Mouse (Mus musculus): ENCODE measurements around the gene Gria1. TPM values are rescaled to one million over a fixed set of nuclear protein-coding genes. Genes with fewer than 3 reads are reported as not detected.

Gene Gria1
- polyA plus RNA-seq, 1 experiment from 2014 or later: 1.2 TPM

DNA sequence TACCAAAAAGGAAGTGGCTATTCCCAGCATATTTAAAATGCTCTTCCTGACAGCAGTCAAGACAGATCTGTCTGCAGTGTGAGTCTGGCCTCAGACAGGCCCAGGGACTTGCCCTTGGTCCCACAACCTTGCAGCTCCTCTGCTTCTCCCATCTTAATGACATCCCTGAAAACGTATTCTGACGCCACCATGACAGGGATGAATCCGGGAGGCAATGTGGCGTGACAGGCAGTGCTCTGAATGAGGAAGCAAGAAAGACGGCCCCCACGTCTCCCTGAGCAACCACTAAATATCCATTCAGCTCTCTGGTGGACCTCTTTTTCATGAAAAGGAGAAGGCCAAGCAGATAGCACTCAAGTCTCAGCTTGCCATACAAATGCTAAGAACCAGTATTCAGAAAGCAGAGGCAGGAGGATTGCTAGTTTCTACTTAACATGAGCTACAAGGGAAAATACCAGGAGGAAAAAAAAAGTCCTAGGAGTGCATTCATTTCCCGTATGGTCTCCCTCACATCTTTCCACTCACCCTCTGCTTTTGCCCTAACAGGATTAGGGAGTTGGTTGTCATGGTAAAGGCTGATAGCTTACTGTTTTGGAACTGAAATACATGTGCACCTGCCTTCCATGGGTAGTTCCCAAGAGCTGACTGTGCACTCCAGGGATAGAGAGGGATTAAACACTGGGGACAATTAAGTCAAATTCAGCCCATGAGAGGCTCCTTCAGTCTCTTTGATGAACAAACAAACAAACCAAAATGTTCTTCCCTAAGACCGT lies 211.8 kb downstream of the Gria1 start:
- no peaks in the 10 kb centered on the region for H3K36me3 ChIP-seq (replicated peaks; ENCODE audit: control insufficient read depth, insufficient read depth, low read depth, low read length)
- H3K9ac ChIP-seq (replicated peaks; ENCODE audit: low read length): no peak overlapping the region
- no peak overlapping the region for H3K27ac ChIP-seq (replicated peaks; ENCODE audit: low read depth, low read length)
- no peaks in the 10 kb centered on the region for H3K27me3 ChIP-seq (ENCODE audit: control insufficient read depth, insufficient read depth, low read length)
- H3K4me1 ChIP-seq (ENCODE audit: control insufficient read depth, insufficient read depth, low read length): no peaks in the 10 kb centered on the region
- no peak overlapping the region for H3K4me2 ChIP-seq (ENCODE audit: low read depth, low read length)
- no peak overlapping the region for H3K4me3 ChIP-seq (ENCODE audit: low read depth, low read length)
- no peak for ATAC-seq (replicated peaks; ENCODE audit: insufficient number of reproducible peaks, low FRiP score, low TSS enrichment, low read depth)
- WGBS: 61% methylated on average over 8 of the region's 8 CpGs
- H3K9me3 ChIP-seq (replicated peaks; ENCODE audit: control insufficient read depth, low read length): no peaks in the 10 kb centered on the region
- no peak for DNase-seq (ENCODE audit: low spot score)

DNA sequence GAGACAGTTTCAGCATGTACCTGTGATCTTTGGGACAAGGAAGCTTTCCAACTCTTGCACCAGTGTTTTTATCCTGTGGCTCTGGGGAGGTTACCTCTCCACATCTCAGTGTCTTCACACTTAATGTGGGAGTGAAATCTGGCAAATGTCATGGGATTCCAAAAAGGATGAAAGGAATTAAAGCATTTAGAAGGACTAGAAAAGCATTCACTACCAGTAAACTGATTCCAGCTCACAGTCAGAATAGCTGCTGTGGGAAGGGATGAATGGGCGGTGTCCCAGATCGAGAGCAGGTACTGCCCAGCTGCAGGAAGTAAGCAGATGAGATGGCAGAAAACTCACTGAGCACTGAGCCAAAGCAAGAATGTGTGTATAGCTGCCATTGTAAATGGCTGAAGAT lies 224.3 kb downstream of the Gria1 start:
- Histone ChIP-seq H3K9me3 (replicated peaks; ENCODE audit: control insufficient read depth, low read length) (no peaks in the 10 kb centered on the region), H3K4me1 (ENCODE audit: control insufficient read depth, insufficient read depth, low read length) (peaks cover 3% of the 10 kb centered on the region), H3K27ac (replicated peaks; ENCODE audit: low read depth, low read length) (no peak overlapping the region), H3K36me3 (replicated peaks; ENCODE audit: control insufficient read depth, insufficient read depth, low read depth, low read length) (no peaks in the 10 kb centered on the region), H3K27me3 (ENCODE audit: control insufficient read depth, insufficient read depth, low read length) (no peaks in the 10 kb centered on the region), H3K9ac (replicated peaks; ENCODE audit: low read length) (no peak overlapping the region), H3K4me2 (ENCODE audit: low read depth, low read length) (no peak overlapping the region), H3K4me3 (ENCODE audit: low read depth, low read length) (no peak overlapping the region)
- no peak for ATAC-seq (replicated peaks; ENCODE audit: insufficient number of reproducible peaks, low FRiP score, low TSS enrichment, low read depth)
- no peak for DNase-seq (ENCODE audit: low spot score)
- WGBS: 82% methylated on average over 2 of the region's 2 CpGs

DNA sequence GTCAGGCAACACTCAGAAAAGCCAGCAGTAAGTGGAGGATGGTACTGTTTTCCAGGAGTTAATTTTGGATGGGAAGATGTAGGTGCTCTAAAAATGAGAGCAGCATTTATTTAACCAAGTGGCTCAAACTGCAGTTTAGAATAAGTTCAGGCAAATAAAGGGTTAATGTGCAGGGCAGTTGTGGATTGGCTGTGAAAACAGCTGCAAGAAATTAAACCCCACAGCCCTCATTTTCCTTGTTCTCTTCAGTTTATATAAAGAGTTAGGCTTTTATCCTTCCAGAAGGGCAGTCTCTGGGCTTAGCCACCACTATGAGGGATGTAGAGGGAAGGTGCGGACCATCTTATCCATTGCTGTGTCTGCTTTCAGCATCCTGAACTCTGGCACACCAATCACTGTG lies 225.2 kb downstream of the Gria1 start:
- DNase-seq (ENCODE audit: low spot score) (peak; percentile 75), ATAC-seq (replicated peaks; ENCODE audit: insufficient number of reproducible peaks, low FRiP score, low TSS enrichment, low read depth) (no peak)
- peak overlapping the region; percentile 27 for H3K4me2 ChIP-seq (ENCODE audit: low read depth, low read length)
- H3K4me3 ChIP-seq (ENCODE audit: low read depth, low read length): no peak overlapping the region
- H3K4me1 ChIP-seq (ENCODE audit: control insufficient read depth, insufficient read depth, low read length): peaks cover 3% of the 10 kb centered on the region
- H3K27me3 ChIP-seq (ENCODE audit: control insufficient read depth, insufficient read depth, low read length): no peaks in the 10 kb centered on the region
- WGBS: 42% methylated on average over 1 of the region's 1 CpGs
- no peak overlapping the region; the same call in 1 of the 2 replicates for H3K27ac ChIP-seq (replicated peaks; ENCODE audit: low read depth, low read length)
- no peaks in the 10 kb centered on the region for H3K9me3 ChIP-seq (replicated peaks; ENCODE audit: control insufficient read depth, low read length)
- H3K9ac ChIP-seq (replicated peaks; ENCODE audit: low read length): 0 out of 2 replicates have a peak overlapping the region, but pooled peaks have one; percentile 18
- no peaks in the 10 kb centered on the region for H3K36me3 ChIP-seq (replicated peaks; ENCODE audit: control insufficient read depth, insufficient read depth, low read depth, low read length)

DNA sequence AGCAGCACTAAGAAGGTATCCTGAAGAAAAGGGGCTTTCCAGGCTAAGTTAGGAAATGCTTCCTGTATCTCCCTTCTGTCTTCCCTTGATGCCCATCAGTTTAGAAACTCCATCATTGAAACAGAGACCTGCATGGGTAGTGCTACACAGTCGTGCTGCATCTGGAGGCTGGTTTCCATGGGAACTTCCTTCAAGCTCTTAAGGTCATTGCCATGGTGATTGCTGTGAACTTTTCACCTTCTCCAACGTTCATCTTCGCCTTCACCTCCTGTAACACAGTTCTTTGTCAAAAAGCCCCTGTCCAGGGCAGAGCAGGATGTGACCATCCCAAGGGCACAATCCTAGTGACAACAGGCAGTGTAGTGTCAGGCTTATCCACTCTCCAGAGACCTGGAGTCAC lies 228.6 kb downstream of the Gria1 start:
- WGBS: 13% methylated on average over 3 of the region's 3 CpGs
- H3K27ac ChIP-seq (replicated peaks; ENCODE audit: low read depth, low read length): no peak overlapping the region
- H3K9me3 ChIP-seq (replicated peaks; ENCODE audit: control insufficient read depth, low read length): no peaks in the 10 kb centered on the region
- ATAC-seq (replicated peaks; ENCODE audit: insufficient number of reproducible peaks, low FRiP score, low TSS enrichment, low read depth) (no peak), DNase-seq (ENCODE audit: low spot score) (peak; percentile 53)
- no peak overlapping the region for H3K4me2 ChIP-seq (ENCODE audit: low read depth, low read length)
- no peak overlapping the region for H3K9ac ChIP-seq (replicated peaks; ENCODE audit: low read length)
- H3K27me3 ChIP-seq (ENCODE audit: control insufficient read depth, insufficient read depth, low read length): no peaks in the 10 kb centered on the region
- H3K36me3 ChIP-seq (replicated peaks; ENCODE audit: control insufficient read depth, insufficient read depth, low read depth, low read length): no peaks in the 10 kb centered on the region
- H3K4me1 ChIP-seq (ENCODE audit: control insufficient read depth, insufficient read depth, low read length): peaks cover 3% of the 10 kb centered on the region
- no peak overlapping the region for H3K4me3 ChIP-seq (ENCODE audit: low read depth, low read length)

DNA sequence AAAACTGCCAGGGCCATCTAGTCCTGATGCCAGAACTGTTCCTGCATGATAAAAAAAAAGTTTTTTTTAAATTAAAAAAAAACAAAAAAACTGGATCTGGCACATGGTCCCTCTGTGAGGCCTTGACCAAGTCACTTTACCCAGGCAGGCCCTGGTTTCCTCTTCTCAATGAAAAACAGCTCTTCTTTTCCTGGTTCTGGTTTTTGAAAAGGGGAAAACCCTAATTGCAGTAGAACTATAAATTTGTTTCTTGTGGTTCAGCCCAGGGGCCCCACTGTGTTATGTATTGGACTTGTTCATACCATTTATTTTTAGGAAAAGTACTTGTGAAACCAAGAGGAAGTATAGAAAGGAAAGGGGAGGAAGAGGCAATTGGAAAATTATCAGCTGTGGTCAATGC lies 232.6 kb downstream of the Gria1 start:
- DNase-seq (ENCODE audit: low spot score) (no peak), ATAC-seq (replicated peaks; ENCODE audit: insufficient number of reproducible peaks, low FRiP score, low TSS enrichment, low read depth) (no peak)
- Histone ChIP-seq H3K27me3 (ENCODE audit: control insufficient read depth, insufficient read depth, low read length) (no peaks in the 10 kb centered on the region), H3K27ac (replicated peaks; ENCODE audit: low read depth, low read length) (no peak overlapping the region), H3K4me3 (ENCODE audit: low read depth, low read length) (no peak overlapping the region), H3K9ac (replicated peaks; ENCODE audit: low read length) (no peak overlapping the region), H3K4me1 (ENCODE audit: control insufficient read depth, insufficient read depth, low read length) (no peaks in the 10 kb centered on the region), H3K36me3 (replicated peaks; ENCODE audit: control insufficient read depth, insufficient read depth, low read depth, low read length) (no peaks in the 10 kb centered on the region), H3K9me3 (replicated peaks; ENCODE audit: control insufficient read depth, low read length) (no peaks in the 10 kb centered on the region), H3K4me2 (ENCODE audit: low read depth, low read length) (no peak overlapping the region)

DNA sequence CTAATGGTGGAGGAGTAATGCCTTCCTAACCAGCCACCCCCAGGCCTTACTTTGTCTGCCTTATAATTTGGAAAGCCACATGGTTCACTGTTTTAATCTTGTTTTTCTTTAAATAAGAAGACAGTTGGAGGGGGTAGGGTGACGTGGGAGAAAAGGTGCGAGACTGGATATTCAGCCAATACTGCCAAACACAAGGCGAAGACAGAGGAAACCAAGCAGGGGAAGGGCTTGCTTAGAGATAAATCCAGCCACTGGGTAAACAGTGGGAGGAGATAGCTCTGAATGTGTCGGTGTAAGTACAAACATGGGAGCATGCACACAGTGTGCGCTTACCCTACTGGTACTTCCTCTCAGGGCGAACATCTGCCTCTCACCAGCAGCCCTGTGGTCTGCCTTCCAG lies 233.4 kb downstream of the Gria1 start:
- Histone ChIP-seq H3K36me3 (replicated peaks; ENCODE audit: control insufficient read depth, insufficient read depth, low read depth, low read length) (no peaks in the 10 kb centered on the region), H3K4me3 (ENCODE audit: low read depth, low read length) (no peak overlapping the region), H3K9ac (replicated peaks; ENCODE audit: low read length) (no peak overlapping the region), H3K4me1 (ENCODE audit: control insufficient read depth, insufficient read depth, low read length) (no peaks in the 10 kb centered on the region), H3K4me2 (ENCODE audit: low read depth, low read length) (no peak overlapping the region), H3K27ac (replicated peaks; ENCODE audit: low read depth, low read length) (no peak overlapping the region), H3K27me3 (ENCODE audit: control insufficient read depth, insufficient read depth, low read length) (no peaks in the 10 kb centered on the region), H3K9me3 (replicated peaks; ENCODE audit: control insufficient read depth, low read length) (no peaks in the 10 kb centered on the region)
- ATAC-seq (replicated peaks; ENCODE audit: insufficient number of reproducible peaks, low FRiP score, low TSS enrichment, low read depth): no peak
- 79% methylated on average over 6 of the region's 6 CpGs for WGBS
- no peak for DNase-seq (ENCODE audit: low spot score)

DNA sequence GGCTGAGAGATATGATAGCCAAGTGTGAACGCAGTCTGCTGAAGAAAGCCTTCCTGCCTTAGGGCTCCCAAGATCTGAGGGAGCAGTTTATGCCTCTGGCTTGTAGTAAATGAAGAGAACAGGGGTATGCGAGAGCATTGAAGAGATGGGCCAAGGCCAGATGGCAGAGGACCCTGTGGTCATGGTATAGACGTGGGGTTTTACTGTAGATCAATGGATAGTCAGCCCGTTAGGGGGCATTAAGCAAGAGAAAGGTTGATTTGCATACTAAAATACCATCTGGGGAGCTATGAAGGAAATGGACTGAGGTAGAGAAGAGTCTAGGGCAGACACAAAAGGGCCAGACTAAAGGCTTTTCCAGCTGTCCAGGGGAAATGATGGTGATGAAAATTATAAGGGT lies 237.7 kb downstream of the Gria1 start:
- ATAC-seq (replicated peaks; ENCODE audit: insufficient number of reproducible peaks, low FRiP score, low TSS enrichment, low read depth) (no peak), DNase-seq (ENCODE audit: low spot score) (no peak)
- H3K4me3 ChIP-seq (ENCODE audit: low read depth, low read length): no peak overlapping the region
- no peaks in the 10 kb centered on the region for H3K4me1 ChIP-seq (ENCODE audit: control insufficient read depth, insufficient read depth, low read length)
- no peak overlapping the region for H3K27ac ChIP-seq (replicated peaks; ENCODE audit: low read depth, low read length)
- H3K27me3 ChIP-seq (ENCODE audit: control insufficient read depth, insufficient read depth, low read length): no peaks in the 10 kb centered on the region
- no peak overlapping the region for H3K9ac ChIP-seq (replicated peaks; ENCODE audit: low read length)
- H3K4me2 ChIP-seq (ENCODE audit: low read depth, low read length): no peak overlapping the region
- no peaks in the 10 kb centered on the region for H3K36me3 ChIP-seq (replicated peaks; ENCODE audit: control insufficient read depth, insufficient read depth, low read depth, low read length)
- 71% methylated on average over 4 of the region's 4 CpGs for WGBS
- no peaks in the 10 kb centered on the region for H3K9me3 ChIP-seq (replicated peaks; ENCODE audit: control insufficient read depth, low read length)

DNA sequence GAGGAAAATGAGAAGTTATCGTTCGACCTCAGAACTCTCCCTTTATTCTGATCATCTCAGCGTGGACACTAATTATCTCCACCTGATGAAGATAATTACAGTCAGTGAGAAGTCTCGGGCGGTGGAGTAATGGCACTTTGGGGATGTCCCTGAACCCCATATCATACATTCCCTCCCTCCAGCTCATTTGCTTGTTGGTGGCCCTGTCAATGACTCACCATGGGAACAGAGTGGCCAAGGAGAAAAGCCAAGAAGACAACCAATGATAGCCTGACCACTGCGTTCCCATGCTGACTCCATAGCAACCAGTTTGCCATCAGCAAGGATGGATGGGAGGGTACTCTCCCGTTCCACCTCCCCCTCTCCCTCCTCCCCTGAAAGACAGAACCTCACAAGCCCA lies 238.9 kb downstream of the Gria1 start:
- Histone ChIP-seq H3K27ac (replicated peaks; ENCODE audit: low read depth, low read length) (no peak overlapping the region), H3K9me3 (replicated peaks; ENCODE audit: control insufficient read depth, low read length) (no peaks in the 10 kb centered on the region), H3K4me2 (ENCODE audit: low read depth, low read length) (no peak overlapping the region), H3K4me1 (ENCODE audit: control insufficient read depth, insufficient read depth, low read length) (no peaks in the 10 kb centered on the region), H3K27me3 (ENCODE audit: control insufficient read depth, insufficient read depth, low read length) (no peaks in the 10 kb centered on the region), H3K36me3 (replicated peaks; ENCODE audit: control insufficient read depth, insufficient read depth, low read depth, low read length) (no peaks in the 10 kb centered on the region), H3K4me3 (ENCODE audit: low read depth, low read length) (no peak overlapping the region), H3K9ac (replicated peaks; ENCODE audit: low read length) (no peak overlapping the region)
- ATAC-seq (replicated peaks; ENCODE audit: insufficient number of reproducible peaks, low FRiP score, low TSS enrichment, low read depth) (no peak), DNase-seq (ENCODE audit: low spot score) (no peak)
- 75% methylated on average over 7 of the region's 7 CpGs for WGBS

Measured in embryonic facial prominence, embryonic 11.5 days (tissue).